Comparison of ENCODE assay signal across 29 mouse cellular contexts in the genomic region with DNA sequence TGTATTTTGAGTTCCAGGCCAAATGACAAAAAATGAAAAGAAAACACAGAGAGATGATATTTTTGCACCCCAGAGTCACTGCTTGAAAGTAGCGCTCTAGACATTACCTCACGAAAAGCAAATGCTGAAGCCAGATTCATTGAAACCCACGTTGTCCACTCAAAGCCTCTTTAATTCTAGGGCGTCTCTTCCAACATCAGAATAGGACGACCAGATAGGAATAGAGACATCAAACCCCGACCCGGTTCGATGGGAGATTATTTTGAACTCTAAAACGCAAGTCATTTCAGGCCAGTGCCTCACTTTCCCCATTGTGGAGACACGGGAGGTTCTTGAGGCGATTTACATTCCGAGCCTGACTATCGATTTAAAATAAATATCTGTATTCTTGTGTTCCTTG. TPM values are rescaled to one million over a fixed set of nuclear protein-coding genes. Genes with fewer than 3 reads are reported as not detected.
A peak's percentile ranks its signal among the peaks of the same experiment; 100 is the strongest.
DNase-seq lines count a peak whose midpoint lies in the region; ATAC-seq and TF ChIP-seq lines count a peak whose summit lies in the region.
"Had no signal": no experiment of that assay in that cellular context is flagged by ENCODE, and none has a peak within 500 bp of the region (broad histone marks: within the 10 kb centered on the region; RNA-seq: fewer than 3 reads in every experiment).

No protein-coding gene starts in this region.

- no peak overlapping the region for H3K27ac ChIP-seq in midbrain, embryonic 10.5 days (replicated peaks)
- no peak overlapping the region for H3K27ac ChIP-seq in midbrain, embryonic 16.5 days (ENCODE audit: low read length)
- H3K27ac ChIP-seq in ES-Bruce4 (ENCODE audit: insufficient read depth, low read length) = peak overlapping the region; percentile 71; the same call in 1 of the 2 replicates
- H3K27ac ChIP-seq in midbrain, embryonic 13.5 days = no peak overlapping the region
- H3K27ac ChIP-seq: embryonic facial prominence, embryonic 15.5 days; forebrain, embryonic 15.5 days; hindbrain, embryonic 12.5 days had no signal

- TF ChIP-seq EP300 in ES-Bruce4 (IDR thresholded peaks at IDR 0.05; ENCODE audit: insufficient read depth, low read depth, low read length) = no peak

- WGBS in midbrain, embryonic 10.5 days = 20% methylated on average over 13 of the region's 13 CpGs
- WGBS in midbrain, embryonic 16.5 days = 39% methylated on average over 13 of the region's 13 CpGs
- 35% methylated on average over 13 of the region's 13 CpGs for WGBS in midbrain, embryonic 13.5 days

- ATAC-seq in midbrain, embryonic 16.5 days = no peak
- no peak for ATAC-seq in midbrain, embryonic 13.5 days
- ATAC-seq: forebrain, embryonic 15.5 days; hindbrain, embryonic 16.5 days; inflammation-experienced regulatory T-cells, adult 6 months had no signal

- peaks cover 30% of the 10 kb centered on the region for H3K4me1 ChIP-seq in midbrain, embryonic 10.5 days
- no peaks in the 10 kb centered on the region; the same call in 1 of the 2 replicates for H3K4me1 ChIP-seq in midbrain, embryonic 16.5 days (ENCODE audit: control insufficient read depth, insufficient read depth, low read length)
- H3K4me1 ChIP-seq in ES-Bruce4 (ENCODE audit: control insufficient read depth, insufficient read depth, low read length) = peaks cover 2% of the 10 kb centered on the region
- H3K4me1 ChIP-seq in midbrain, embryonic 13.5 days (replicated peaks) = peaks cover 4% of the 10 kb centered on the region
- H3K4me1 ChIP-seq: embryonic facial prominence, embryonic 15.5 days; heart, embryonic 12.5 days; hindbrain, embryonic 12.5 days had no signal

- H3K9me3 ChIP-seq in midbrain, embryonic 10.5 days (replicated peaks) = 0 out of 2 replicates have a peak, but pooled peaks cover 3% of the 10 kb centered on the region
- H3K9me3 ChIP-seq in midbrain, embryonic 16.5 days (replicated peaks; ENCODE audit: control insufficient read depth, low read length, poor library complexity, severe bottlenecking) = no peaks in the 10 kb centered on the region
- H3K9me3 ChIP-seq in ES-Bruce4 (replicated peaks; ENCODE audit: control insufficient read depth, insufficient read depth, low read length, poor library complexity, severe bottlenecking) = no peaks in the 10 kb centered on the region
- no peaks in the 10 kb centered on the region for H3K9me3 ChIP-seq in midbrain, embryonic 13.5 days
- H3K9me3 ChIP-seq: embryonic facial prominence, embryonic 15.5 days; forebrain, embryonic 10.5 days; forebrain, embryonic 15.5 days; heart, embryonic 12.5 days; hindbrain, embryonic 12.5 days had no signal

- no peak for TF ChIP-seq CTCF in ES-Bruce4 (IDR thresholded peaks at IDR 0.05; ENCODE audit: low read depth, low read length)

- peaks cover 77% of the 10 kb centered on the region for H3K27me3 ChIP-seq in midbrain, embryonic 10.5 days (ENCODE audit: low read depth, poor library complexity, severe bottlenecking)
- no peaks in the 10 kb centered on the region for H3K27me3 ChIP-seq in midbrain, embryonic 16.5 days (ENCODE audit: control insufficient read depth, insufficient read depth, low read depth, low read length)
- H3K27me3 ChIP-seq in ES-Bruce4 (ENCODE audit: control insufficient read depth, insufficient read depth, low read length, poor library complexity, severe bottlenecking) = no peaks in the 10 kb centered on the region
- H3K27me3 ChIP-seq in midbrain, embryonic 13.5 days = peaks cover 31% of the 10 kb centered on the region

- no peaks in the 10 kb centered on the region for H3K36me3 ChIP-seq in midbrain, embryonic 10.5 days
- no peaks in the 10 kb centered on the region for H3K36me3 ChIP-seq in midbrain, embryonic 16.5 days (ENCODE audit: control insufficient read depth, insufficient read depth, low read length)
- H3K36me3 ChIP-seq in ES-Bruce4 (ENCODE audit: control insufficient read depth, insufficient read depth, low read length, poor library complexity, severe bottlenecking) = no peaks in the 10 kb centered on the region
- H3K36me3 ChIP-seq in midbrain, embryonic 13.5 days = no peaks in the 10 kb centered on the region
- H3K36me3 ChIP-seq: embryonic facial prominence, embryonic 15.5 days; forebrain, embryonic 10.5 days; forebrain, embryonic 15.5 days; G1E; heart, embryonic 12.5 days; hindbrain, embryonic 12.5 days had no signal

- TF ChIP-seq POLR2A in ES-Bruce4 (IDR thresholded peaks at IDR 0.05; ENCODE audit: insufficient read depth, low read length) = no peak

- no peak overlapping the region for H3K4me2 ChIP-seq in midbrain, embryonic 16.5 days (ENCODE audit: low read length)
- peak overlapping the region; percentile 44 for H3K4me2 ChIP-seq in midbrain, embryonic 13.5 days (replicated peaks)
- H3K4me2 ChIP-seq: embryonic facial prominence, embryonic 15.5 days; forebrain, embryonic 15.5 days had no signal

- intact Hi-C loops in left cerebral cortex, postnatal 10 days (cut with DNase I) = no loop called here

- DNase-seq in embryo, embryonic 11 days = peak; percentile 1
- no peak for DNase-seq in embryo, embryonic 10 days (ENCODE audit: low spot score)
- peak; percentile 11 for DNase-seq in midbrain, embryonic 10.5 days (ENCODE audit: low spot score)
- no peak for DNase-seq in left cerebral cortex, postnatal 10 days (ENCODE audit: extremely low spot score in 1 of 2, low spot score in 2 of 2)
- no peak for DNase-seq in left cerebral cortex, adult 9 months (ENCODE audit: low spot score in 2 of 2)
- DNase-seq: adrenal gland, postnatal 10 days; cerebellum, adult 11 months; cerebellum, adult 8-10 months; cerebellum, postnatal 14 days; gastrocnemius, postnatal 25 days had no signal

- no peak overlapping the region; the same call in 1 of the 2 replicates for H3K4me3 ChIP-seq in midbrain, embryonic 10.5 days
- no peak overlapping the region for H3K4me3 ChIP-seq in midbrain, embryonic 16.5 days (ENCODE audit: low read depth, low read length)
- peak overlapping the region; percentile 40; the same call in 1 of the 2 replicates for H3K4me3 ChIP-seq in ES-Bruce4 (ENCODE audit: low read depth, low read length)
- H3K4me3 ChIP-seq in midbrain, embryonic 13.5 days (replicated peaks) = no peak overlapping the region; the same call in 1 of the 2 replicates
- H3K4me3 ChIP-seq: embryonic facial prominence, embryonic 15.5 days; erythroblast, embryonic 14.5 days; hindbrain, embryonic 12.5 days had no signal

- no peak overlapping the region for H3K9ac ChIP-seq in midbrain, embryonic 16.5 days (ENCODE audit: low read depth, low read length)
- H3K9ac ChIP-seq in ES-Bruce4 (ENCODE audit: low read depth, poor library complexity, severe bottlenecking) = peak overlapping the region; percentile 27; the same call in 1 of the 2 replicates
- no peak overlapping the region for H3K9ac ChIP-seq in midbrain, embryonic 13.5 days (replicated peaks)
- H3K9ac ChIP-seq: embryonic facial prominence, embryonic 15.5 days; forebrain, embryonic 15.5 days; heart, embryonic 12.5 days; hindbrain, embryonic 12.5 days had no signal

RNA-seq across cellular contexts. Expression of gene Zic3, which starts 7.7 kb away (rescaled TPM):
- 16.9 and 20.2 TPM in 2 replicates for polyA plus RNA-seq in midbrain, embryonic 10.5 days (2016; fragmentation: Nextera tagmentation; extraction: Ambion mirVana)
- 15.7 and 27.5 TPM in 2 replicates for polyA plus RNA-seq in midbrain, embryonic 16.5 days (2015; fragmentation: Nextera tagmentation; extraction: Ambion mirVana)
- polyA plus RNA-seq in ES-Bruce4 (2011; ENCODE audit: insufficient read depth, insufficient read length, low read depth, missing spikeins) = 73.1 and 78.2 TPM in 2 replicates
- polyA plus RNA-seq in midbrain, embryonic 13.5 days (2015; fragmentation: Nextera tagmentation; extraction: Ambion mirVana) = 31.7 and 32.7 TPM in 2 replicates
- 1 to 10 TPM; 4.8 to 5.6 TPM for total RNA-seq in left cerebral cortex, postnatal 10 days (2021)
- total RNA-seq: adrenal gland, postnatal 10 days; common myeloid progenitor, adult 5-6 weeks; gastrocnemius, adult 18-20 months; gastrocnemius, postnatal 25 days; granulocyte monocyte progenitor cell, adult 5-6 weeks; heart, adult 8-10 months; heart, postnatal 25 days had no signal
- polyA plus RNA-seq: C2C12; erythroblast, embryonic 14.5 days; G1E; heart, embryonic 16.5 days; inflammation-experienced regulatory T-cells, adult 6 months had no signal

Comparison
In these comparisons a context has a peak if more than half of its experiments do, and no peak if none do; other contexts are left out.
1. DNase-seq: peak in embryo, embryonic 11 days (single experiment) and midbrain, embryonic 10.5 days (single experiment); none in embryo, embryonic 10 days (single experiment), left cerebral cortex, postnatal 10 days (0 of 2) and left cerebral cortex, adult 9 months (0 of 2).